ENCODE assay signal across 9 mouse cellular contexts in genomic region chr2:94035428-94036331, GRCm38 (mm10). TPM values are rescaled to one million over a fixed set of nuclear protein-coding genes. Genes with fewer than 3 reads are reported as not detected.
DNase-seq lines count a peak whose midpoint lies in the region; ATAC-seq and TF ChIP-seq lines count a peak whose summit lies in the region.
"Had no signal": no experiment of that assay in that cellular context is flagged by ENCODE, and none has a peak within 500 bp of the region (broad histone marks: within the 10 kb centered on the region; RNA-seq: fewer than 3 reads in every experiment).

No protein-coding gene starts in this region.

- H3K4me1 ChIP-seq in liver, embryonic 14.5 days (replicated peaks; ENCODE audit: control insufficient read depth in 2 of 2, insufficient read depth in 2 of 2, low read length in 1 of 2): no peaks in the 10 kb centered on the region

- H3K27me3 ChIP-seq in liver, embryonic 14.5 days (ENCODE audit: control insufficient read depth, insufficient read depth, low read length): no peaks in the 10 kb centered on the region
- H3K27me3 ChIP-seq: heart, embryonic 15.5 days had no signal

- H3K9ac ChIP-seq in liver, embryonic 14.5 days (replicated peaks): no peak overlapping the region
- H3K9ac ChIP-seq: heart, embryonic 15.5 days had no signal

- TF ChIP-seq CTCF in liver, embryonic 14.5 days (IDR thresholded peaks at IDR 0.05; ENCODE audit: low read depth): peak; percentile 81

- no peaks in the 10 kb centered on the region for H3K9me3 ChIP-seq in liver, embryonic 14.5 days (ENCODE audit: control insufficient read depth, low read length)
- H3K9me3 ChIP-seq: heart, embryonic 15.5 days had no signal

- no peaks in the 10 kb centered on the region for H3K36me3 ChIP-seq in liver, embryonic 14.5 days (replicated peaks; ENCODE audit: control insufficient read depth, insufficient read depth, low read depth)

- no peak overlapping the region for H3K27ac ChIP-seq in liver, embryonic 14.5 days
- H3K27ac ChIP-seq: heart, embryonic 15.5 days had no signal

- WGBS in liver, embryonic 14.5 days (ENCODE audit: insufficient replicate concordance): 61% methylated on average over 9 of the region's 9 CpGs

- no peak overlapping the region for H3K4me3 ChIP-seq in liver, embryonic 14.5 days (ENCODE audit: insufficient read depth in 1 of 2, low read depth in 2 of 2, low read length in 2 of 2)
- H3K4me3 ChIP-seq: heart, embryonic 15.5 days had no signal

- peak; percentile 87 for ATAC-seq in common myeloid progenitor, adult 5-6 weeks (replicated peaks; ENCODE audit: low read depth, poor library complexity, severe bottlenecking)
- ATAC-seq in liver, embryonic 14.5 days (ENCODE audit: insufficient read depth): no peak
- ATAC-seq in neutrophil, adult 5-6 weeks (ENCODE audit: extremely low read depth, insufficient number of reproducible peaks, low FRiP score, poor library complexity, severe bottlenecking): peak; percentile 44; the same call in 1 of the 2 replicates

- DNase-seq in CD4-positive helper T cell, adult 2 months (ENCODE audit: low read depth, low spot score): peak; percentile 53
- peak; percentile 72 for DNase-seq in adipocyte (ENCODE audit: low spot score)
- DNase-seq in gastrocnemius, adult 8-10 months (ENCODE audit: low spot score in 2 of 2): peak; percentile 43 to 45
- peak; percentile 81 for DNase-seq in kidney, postnatal 10 days
- DNase-seq in liver, embryonic 14.5 days (ENCODE audit: low read depth in 3 of 3, low spot score in 3 of 3): no peak
- peak; percentile 54 for DNase-seq in thymus, postnatal 14 days

- no peak for TF ChIP-seq EP300 in liver, embryonic 14.5 days (IDR thresholded peaks at IDR 0.05; ENCODE audit: low read depth)

- H3K4me2 ChIP-seq in liver, embryonic 14.5 days (ENCODE audit: low read depth): no peak overlapping the region
- H3K4me2 ChIP-seq: heart, embryonic 15.5 days had no signal

RNA-seq across cellular contexts. Expression of gene Alkbh3, which starts 25.1 kb away (rescaled TPM):
- 25.7 and 32.3 TPM in 2 replicates for total RNA-seq in common myeloid progenitor, adult 5-6 weeks (2017)
- 10 to 100 TPM; 53.5 to 59.1 (median 57.2) TPM for total RNA-seq in gastrocnemius, adult 8-10 months (2022)
- 16.6 and 21.4 TPM in 2 replicates for polyA plus RNA-seq in liver, embryonic 14.5 days (2012; rRNA removed)
- polyA plus RNA-seq in liver, embryonic 14.5 days (2014; fragmentation: Nextera tagmentation; extraction: Ambion mirVana): 27.3 and 32.1 TPM in 2 replicates
- 31.2 and 32.0 TPM in 2 replicates for total RNA-seq in neutrophil, adult 5-6 weeks (2017)

RNA-seq across cellular contexts. Expression of gene Gm27027, which starts 39.5 kb away (rescaled TPM):
- total RNA-seq in common myeloid progenitor, adult 5-6 weeks (2017): not detected in 2 replicates
- total RNA-seq in gastrocnemius, adult 8-10 months (2022): not detected
- not detected in 2 replicates for polyA plus RNA-seq in liver, embryonic 14.5 days (2012; rRNA removed)
- not detected in 2 replicates for polyA plus RNA-seq in liver, embryonic 14.5 days (2014; fragmentation: Nextera tagmentation; extraction: Ambion mirVana)
- not detected in 2 replicates for total RNA-seq in neutrophil, adult 5-6 weeks (2017)
- polyA plus RNA-seq: heart, embryonic 15.5 days had no signal

Comparison
In these comparisons a context has a peak if more than half of its experiments do, and no peak if none do; other contexts are left out.
1. DNase-seq: peak in CD4-positive helper T cell, adult 2 months (single experiment), adipocyte (single experiment), gastrocnemius, adult 8-10 months (2 of 2), kidney, postnatal 10 days (single experiment) and thymus, postnatal 14 days (single experiment); none in liver, embryonic 14.5 days (0 of 3).